Mouse (Mus musculus): ENCODE data around the gene Mrps35.

DNA sequence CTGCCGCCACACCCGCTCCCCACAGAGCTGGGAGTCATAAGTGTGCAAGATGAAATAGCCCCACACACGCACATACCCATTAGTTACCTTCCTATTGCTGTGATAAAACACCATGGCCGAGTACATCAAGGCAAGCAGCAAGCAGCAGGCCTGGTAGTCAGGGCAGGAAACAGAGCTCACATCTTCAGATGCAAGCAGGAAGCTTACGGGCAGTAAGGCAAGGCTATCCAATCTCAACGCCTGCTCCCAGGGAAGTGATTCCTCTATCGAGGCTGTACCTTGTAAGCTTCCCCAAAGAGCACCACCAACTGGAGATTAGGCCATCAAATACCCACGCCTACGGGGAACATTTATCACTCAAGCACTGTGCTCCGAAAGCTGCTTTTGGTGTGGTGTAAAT lies 37.4 kb downstream of the Mrps35 start:
- no peak for TF ChIP-seq E2F4 (IDR thresholded peaks at IDR 0.05; ENCODE audit: insufficient read depth)
- no peak for TF ChIP-seq SRF (IDR thresholded peaks at IDR 0.05; ENCODE audit: control insufficient read depth, insufficient read length, low read depth)
- no peak for TF ChIP-seq POLR2A (IDR thresholded peaks at IDR 0.05; ENCODE audit: insufficient read length, low read depth)
- TF ChIP-seq POLR2AphosphoS2 (IDR thresholded peaks at IDR 0.05; ENCODE audit: insufficient read length, low read depth) = no peak
